Mouse (Mus musculus): Measurements from ENCODE around the gene Fgd2. TPM values are rescaled to one million over a fixed set of nuclear protein-coding genes. Genes with fewer than 3 reads are reported as not detected.
A peak's percentile ranks its signal among the peaks of the same experiment; 100 is the strongest.
"Not testable (repeated sequence)": the region's sequence is repeated elsewhere in the genome, so short reads cannot be mapped to it uniquely, and the experiment has no call there.

Gene Fgd2
- 11.0 and 14.7 TPM in 2 replicates for polyA plus RNA-seq (2012; rRNA removed)

DNA sequence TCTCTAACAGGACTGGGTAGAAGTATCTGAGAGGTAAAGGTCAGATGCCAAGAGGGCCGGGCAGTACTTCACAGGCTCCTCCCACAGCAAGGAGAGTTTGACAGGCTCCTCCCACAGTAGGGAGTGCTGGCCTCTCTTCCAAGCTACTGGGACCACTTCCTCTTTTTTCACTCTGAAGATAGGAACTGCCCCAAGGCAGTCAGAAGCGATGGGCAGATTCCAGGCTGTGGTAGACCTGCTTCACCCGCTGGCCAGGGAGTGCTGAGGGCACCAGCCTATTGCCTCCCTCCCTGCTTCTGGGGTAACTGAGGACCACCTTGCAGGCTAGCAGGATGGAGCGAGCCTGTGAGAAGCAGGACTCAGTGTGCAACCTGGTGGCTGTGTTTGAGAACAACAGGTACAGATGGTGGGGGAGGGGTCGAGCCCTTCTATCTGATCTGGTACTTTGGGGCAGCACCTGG lies at the start of gene Fgd2:
Fgd2 (plus strand) TSS at position 154 of the 461 bp plus-strand sequence.
- no peak for DNase-seq (ENCODE audit: extremely low spot score in 1 of 2, low spot score in 1 of 2)

DNA sequence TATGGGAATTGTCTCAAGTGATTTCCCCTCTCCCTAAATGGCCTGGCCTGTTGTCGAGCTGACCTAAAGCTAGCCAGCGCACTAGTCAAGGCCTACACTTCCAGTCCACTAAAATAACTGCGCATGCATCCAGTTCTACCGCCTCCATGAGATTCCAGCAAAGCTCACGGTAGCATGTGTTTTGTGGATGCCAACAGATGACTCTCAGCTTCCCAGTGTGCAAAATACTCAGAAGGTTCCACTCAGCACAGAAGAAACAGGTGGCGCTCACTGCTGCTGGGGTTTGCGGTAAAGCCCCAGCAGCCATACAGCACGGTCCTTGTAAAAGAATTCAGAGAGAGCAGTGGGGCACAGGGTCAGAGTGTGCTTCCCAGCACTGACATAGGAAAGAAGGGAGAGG lies 49.1 kb upstream of the Fgd2 start:
- DNase-seq (ENCODE audit: extremely low spot score in 1 of 2, low spot score in 1 of 2) = peak in 1 of 2 experiments; percentile 40

GRCm38 (mm10) chr17:29312082-29312481 lies 48.6 kb upstream of the Fgd2 start:
- DNase-seq (ENCODE audit: extremely low spot score in 1 of 2, low spot score in 1 of 2) = no peak

GRCm38 (mm10) chr17:29313300-29313699 lies 47.4 kb upstream of the Fgd2 start:
- no peak for DNase-seq (ENCODE audit: extremely low spot score in 1 of 2, low spot score in 1 of 2)

DNA sequence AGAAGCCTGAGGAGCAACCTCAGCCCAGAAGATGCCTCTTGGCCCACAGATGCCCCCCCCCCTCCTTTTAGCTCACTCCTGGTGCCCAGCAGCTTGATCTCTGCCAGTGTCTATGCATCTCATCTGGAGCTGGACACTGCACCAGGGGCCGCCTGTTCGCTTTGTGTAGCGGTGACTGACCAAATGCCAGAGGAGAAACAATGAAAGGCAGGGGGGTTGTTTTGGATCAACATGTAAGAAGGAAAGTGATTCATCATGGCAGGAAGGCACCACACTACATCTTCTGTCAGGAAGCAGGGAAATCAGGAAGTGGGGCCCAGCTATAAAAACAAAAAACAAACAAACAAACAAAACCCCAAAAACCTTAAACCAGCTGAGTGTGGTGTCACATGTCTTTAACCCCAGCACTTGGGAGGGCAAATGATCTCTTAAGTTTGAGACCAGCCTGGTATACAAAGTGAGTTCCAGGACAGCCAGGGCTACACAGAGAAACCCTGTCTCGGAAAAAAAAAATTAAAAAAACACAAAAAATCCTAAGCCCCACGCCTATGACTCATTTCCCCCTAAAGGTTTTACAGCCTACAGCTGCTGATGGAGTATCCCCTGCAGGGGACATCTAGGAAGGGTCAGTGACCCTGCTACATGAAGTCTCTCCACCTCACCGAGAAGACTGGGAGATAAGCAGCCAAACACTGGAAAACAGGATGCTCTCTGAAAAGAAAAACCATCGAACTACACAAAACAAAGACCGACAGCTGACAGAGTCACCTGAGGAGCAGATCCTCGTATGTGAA lies 44.8 kb upstream of the Fgd2 start:
- DNase-seq (ENCODE audit: extremely low spot score in 1 of 2, low spot score in 1 of 2) = no peak

DNA sequence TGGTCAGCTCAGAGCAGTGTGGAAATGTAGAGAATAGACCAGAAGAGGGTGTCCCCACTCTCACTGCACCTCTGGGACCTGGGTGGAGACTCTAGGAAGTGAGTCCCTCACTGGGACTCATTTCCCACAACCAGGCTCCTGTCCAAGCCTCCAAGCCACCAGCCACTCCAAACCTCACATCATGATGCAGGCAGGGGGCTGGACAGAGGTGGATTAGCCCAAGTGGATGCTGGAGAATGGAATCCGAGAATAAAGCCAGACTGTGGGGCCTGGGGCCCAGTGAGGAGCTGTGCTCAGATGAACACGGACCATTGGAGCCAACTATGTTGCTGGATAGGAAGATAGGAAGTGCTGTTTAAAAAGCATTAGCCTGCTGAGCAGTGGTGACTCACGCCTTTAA lies 43.8 kb upstream of the Fgd2 start:
- no peak for DNase-seq (ENCODE audit: extremely low spot score in 1 of 2, low spot score in 1 of 2)

GRCm38 (mm10) chr17:29317380-29317779 lies 43.3 kb upstream of the Fgd2 start, which contains the start of gene Pi16:
Gene Pi16, plus strand, starts transcription at chr17:29317680.
- DNase-seq (ENCODE audit: extremely low spot score in 1 of 2, low spot score in 1 of 2) = not testable (repeated sequence)

- no peak for DNase-seq (ENCODE audit: extremely low spot score in 1 of 2, low spot score in 1 of 2)
Measured at GRCm38 (mm10) chr17:29318731-29319250, 41.9 kb upstream of the Fgd2 start.

DNA sequence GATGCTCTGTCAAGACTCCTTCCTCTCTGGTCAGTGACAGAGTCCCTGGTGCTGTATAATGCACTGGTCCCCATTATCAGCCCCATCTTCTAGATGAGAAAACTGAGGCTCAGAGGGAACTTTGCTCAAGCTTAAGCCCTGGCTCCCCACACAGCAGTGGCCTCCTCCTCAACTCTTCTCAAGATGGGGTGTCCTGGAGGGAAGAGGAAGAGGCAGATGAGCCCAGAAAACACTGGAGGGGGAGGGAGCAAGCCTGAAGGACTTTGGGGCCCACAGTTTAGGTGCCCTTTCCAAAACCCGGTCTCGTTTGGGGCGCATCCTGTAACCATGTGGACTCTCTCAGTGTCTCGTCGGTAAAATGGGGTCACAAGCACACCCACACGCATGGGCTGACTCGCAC lies 41.2 kb upstream of the Fgd2 start:
- DNase-seq (ENCODE audit: extremely low spot score in 1 of 2, low spot score in 1 of 2) = no peak

- no peak for DNase-seq (ENCODE audit: extremely low spot score in 1 of 2, low spot score in 1 of 2)
Measured at GRCm38 (mm10) chr17:29319881-29320639, 40.7 kb upstream of the Fgd2 start.

GRCm38 (mm10) chr17:29321765-29322602 lies 38.7 kb upstream of the Fgd2 start:
- no peak for DNase-seq (ENCODE audit: extremely low spot score in 1 of 2, low spot score in 1 of 2)

DNA sequence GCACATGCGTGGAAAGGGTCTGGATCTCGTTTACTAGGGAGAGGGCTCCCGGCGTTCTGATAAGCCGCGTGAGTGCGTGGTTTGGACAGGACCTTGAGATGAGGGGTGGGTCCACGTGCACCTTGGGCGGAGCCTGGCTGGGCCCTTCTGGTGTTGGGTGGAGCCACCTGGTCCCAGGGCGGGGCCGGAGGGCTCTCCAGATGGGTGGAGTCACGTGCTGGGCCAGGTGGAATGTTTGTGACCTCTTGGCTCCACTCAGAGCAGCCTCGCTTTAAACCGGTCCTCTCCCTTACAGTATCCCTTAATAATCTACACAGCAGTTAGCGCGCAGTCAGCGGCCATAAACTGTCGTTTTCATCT lies 38.1 kb upstream of the Fgd2 start:
- no peak for DNase-seq (ENCODE audit: extremely low spot score in 1 of 2, low spot score in 1 of 2)

- DNase-seq (ENCODE audit: extremely low spot score in 1 of 2, low spot score in 1 of 2) = no peak
Measured at GRCm38 (mm10) chr17:29323625-29324024, 37.1 kb upstream of the Fgd2 start.

DNA sequence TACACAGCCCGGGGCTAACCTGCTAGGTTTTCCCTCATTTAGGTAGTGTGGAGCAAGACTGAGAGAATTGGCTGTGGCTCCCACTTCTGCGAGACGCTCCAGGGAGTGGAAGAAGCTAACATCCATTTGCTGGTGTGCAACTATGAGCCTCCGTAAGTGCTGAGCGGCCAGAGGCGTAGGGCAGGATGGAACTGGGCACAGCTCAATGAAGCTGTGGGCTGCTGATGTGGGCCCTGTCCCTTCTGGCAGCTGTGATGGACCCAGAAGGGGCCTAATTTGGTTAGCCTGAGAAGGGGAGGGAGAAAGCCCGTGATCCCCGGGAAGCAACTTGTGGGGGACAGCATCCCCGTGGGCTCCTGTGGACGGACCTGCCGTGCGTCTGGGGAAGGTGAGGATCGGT lies 34.9 kb upstream of the Fgd2 start:
- DNase-seq (ENCODE audit: extremely low spot score in 1 of 2, low spot score in 1 of 2) = no peak

DNA sequence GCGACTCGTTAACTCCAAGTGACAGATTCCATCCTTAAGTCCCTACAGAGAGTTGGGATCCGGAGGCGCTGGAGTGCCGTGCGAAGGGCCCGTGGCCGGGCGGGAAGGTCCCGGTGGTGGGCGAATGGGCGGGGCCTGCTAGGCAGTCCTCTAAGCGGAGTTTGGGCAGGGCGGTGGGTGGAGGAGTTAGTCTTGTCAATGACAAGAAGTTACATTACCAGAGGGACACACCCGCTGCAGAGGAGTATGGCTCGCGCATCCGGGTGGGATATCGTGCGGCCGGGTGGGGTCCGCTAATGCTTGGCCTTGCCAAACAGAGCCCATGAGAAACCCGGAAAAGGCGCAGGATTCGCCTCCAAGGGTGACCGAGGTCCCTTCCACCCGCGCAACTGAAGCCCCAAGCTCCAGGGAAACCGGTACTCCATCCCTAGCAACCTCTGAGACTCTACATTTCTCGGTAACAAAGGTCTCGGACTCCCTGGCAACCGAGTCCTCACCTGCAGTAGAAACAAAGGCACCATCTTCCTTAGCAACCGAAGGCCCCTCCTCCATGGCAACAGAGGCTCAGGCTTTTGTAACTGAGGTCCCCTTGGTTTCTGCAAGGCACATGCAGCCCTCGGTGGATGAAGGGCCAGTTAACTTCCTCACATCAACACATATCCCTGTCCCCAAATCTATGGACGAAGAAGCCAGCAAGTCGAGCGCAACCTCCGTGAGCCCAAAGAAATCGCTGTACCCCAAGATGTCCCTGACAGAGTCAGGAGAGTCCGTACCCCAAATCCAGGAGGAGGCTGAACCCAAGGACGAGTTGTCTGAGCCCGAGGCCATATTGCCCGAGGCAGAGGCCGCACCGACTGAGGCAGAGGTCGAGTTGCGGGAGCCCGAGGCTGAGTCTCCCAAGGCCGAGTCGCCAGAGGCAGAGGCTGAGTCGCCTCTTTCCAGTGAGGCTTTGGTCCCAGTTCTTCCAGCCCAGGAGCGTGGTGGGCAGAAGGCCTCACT lies 33.9 kb upstream of the Fgd2 start:
- DNase-seq (ENCODE audit: extremely low spot score in 1 of 2, low spot score in 1 of 2) = peak in 1 of 2 experiments; percentile 39

DNA sequence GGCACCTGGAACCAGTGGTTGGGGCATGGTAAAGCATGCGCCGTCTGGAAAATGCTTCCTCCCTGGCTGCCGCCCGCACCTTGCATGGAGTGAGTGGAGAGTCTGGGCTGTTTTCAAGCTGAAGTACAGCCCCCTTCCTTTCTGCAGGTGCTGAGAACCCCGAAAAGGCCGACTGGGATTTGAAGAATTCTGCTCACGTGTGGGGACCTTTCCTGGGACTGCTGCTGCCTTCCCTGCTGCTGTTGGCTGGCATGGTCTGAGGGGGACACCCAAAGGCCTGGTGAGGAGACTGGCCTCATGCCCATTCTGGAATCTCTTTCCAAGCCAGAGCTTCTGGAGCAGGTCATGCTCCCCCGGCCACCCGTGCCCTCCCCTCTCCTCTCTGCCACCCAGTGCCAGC lies 33.0 kb upstream of the Fgd2 start:
- no peak for DNase-seq (ENCODE audit: extremely low spot score in 1 of 2, low spot score in 1 of 2)

- no peak for DNase-seq (ENCODE audit: extremely low spot score in 1 of 2, low spot score in 1 of 2)
Measured at GRCm38 (mm10) chr17:29330221-29330620, 30.5 kb upstream of the Fgd2 start.

GRCm38 (mm10) chr17:29330671-29331410 lies 29.9 kb upstream of the Fgd2 start:
- no peak for DNase-seq (ENCODE audit: extremely low spot score in 1 of 2, low spot score in 1 of 2)

DNA sequence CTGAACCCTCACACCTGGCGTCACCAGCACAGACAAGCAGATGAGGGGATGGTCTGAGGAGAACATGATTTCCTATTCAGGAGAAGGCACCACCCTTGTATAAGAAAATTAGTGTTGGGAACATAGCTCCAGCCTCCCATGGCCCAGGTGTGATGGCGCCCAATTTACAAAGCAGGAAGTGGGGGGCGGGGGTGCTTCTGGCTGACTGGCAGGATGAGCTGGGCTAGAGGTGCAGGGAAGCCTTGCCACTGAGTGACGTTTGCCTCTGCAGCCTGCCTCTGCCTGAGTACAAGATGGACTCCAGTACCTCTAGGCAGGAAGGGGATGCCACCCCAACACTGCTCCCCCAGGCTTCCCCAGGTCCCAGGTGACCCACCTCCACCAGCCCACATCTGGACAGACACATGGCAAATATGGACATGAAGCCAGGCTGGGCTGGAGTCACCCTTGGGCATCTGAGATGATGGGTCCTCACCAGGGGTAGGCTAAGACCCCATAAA lies 28.5 kb upstream of the Fgd2 start:
- no peak for DNase-seq (ENCODE audit: extremely low spot score in 1 of 2, low spot score in 1 of 2)
